ENCODE assay signal across 1 mouse cellular context in genomic region chr6:67264935-67265334, GRCm38 (mm10).
A peak's percentile ranks its signal among the peaks of the same experiment; 100 is the strongest.
TF ChIP-seq lines count a peak whose summit lies in the region.

No protein-coding gene starts in this region.

TF ChIP-seq in MEL, 35 proteins besides CTCF, POLR2A, EP300 and RAD21 (continued from another document):
- TF ChIP-seq MYC (IDR thresholded peaks at IDR 0.05; ENCODE audit: low read depth, low read length) (peak; percentile 100), GABPA (IDR thresholded peaks at IDR 0.05; ENCODE audit: low read depth, low read length) (no peak), E2F4 (IDR thresholded peaks at IDR 0.05; ENCODE audit: borderline replicate concordance, low read depth, low read length) (no peak), CHD2 (IDR thresholded peaks at IDR 0.05; ENCODE audit: low read length) (no peak), POLR2AphosphoS2 (IDR thresholded peaks at IDR 0.05; ENCODE audit: low read length) (peak; percentile 36; the same call in 1 of the 2 replicates), ZKSCAN1 (IDR thresholded peaks at IDR 0.05; ENCODE audit: low read depth, low read length) (no peak), USF1 (IDR thresholded peaks at IDR 0.05; ENCODE audit: low read depth, low read length) (peak; percentile 66; the same call in 1 of the 2 replicates), NELFE (IDR thresholded peaks at IDR 0.05; ENCODE audit: low read depth, low read length) (peak; percentile 47; the same call in 1 of the 2 replicates), GATA1 (IDR thresholded peaks at IDR 0.05; ENCODE audit: low read depth, low read length) (peak; percentile 80), TBP (IDR thresholded peaks at IDR 0.05; ENCODE audit: low read depth, low read length) (peak; percentile 78)
